Mouse (Mus musculus) neutrophil, adult 5-6 weeks (primary cell): ENCODE measurements around the gene Rnaseh1. TPM values are rescaled to one million over a fixed set of nuclear protein-coding genes. Genes with fewer than 3 reads are reported as not detected.

Source experiments
- ATAC-seq: fragments of 151-379, 151-347 bp; 2 replicates; pipeline ENCODE4 v1.8.0; 2017; ENCODE audit warnings: mild to moderate bottlenecking, moderate TSS enrichment; ENCODE audit not compliant: insufficient number of reproducible peaks, poor library complexity, low FRiP score, severe bottlenecking; ENCODE audit errors: extremely low read depth
- total RNA-seq: library from RNA; stranded (forward); fragments of 200-1000 nt; gene quantifications from 2 replicates; pipeline ENCODE4 v1.2.3, GENCODE M21; 2017

Gene Rnaseh1
- total RNA-seq: 17.7 and 18.0 TPM in 2 replicates

GRCm38 (mm10) chr12:28649141-28650110 is at the start of gene Rnaseh1:
TSS of gene Rnaseh1 (plus strand) at chr12:28649602.
- peak; percentile 94 for ATAC-seq

- ATAC-seq: no peak
These were observed 47.1 kb upstream of the Rnaseh1 start for GRCm38 (mm10) chr12:28602259-28602658.

GRCm38 (mm10) chr12:28603494-28603893 is 45.9 kb upstream of the Rnaseh1 start:
- ATAC-seq: no peak

GRCm38 (mm10) chr12:28607546-28608305 is 41.7 kb upstream of the Rnaseh1 start:
- no peak for ATAC-seq

GRCm38 (mm10) chr12:28612391-28612790 is 37.0 kb upstream of the Rnaseh1 start:
- no peak for ATAC-seq

- ATAC-seq: no peak
These were observed 35.0 kb upstream of the Rnaseh1 start for GRCm38 (mm10) chr12:28614401-28614800.

- no peak for ATAC-seq
These were observed 32.1 kb upstream of the Rnaseh1 start for GRCm38 (mm10) chr12:28617297-28617696.

GRCm38 (mm10) chr12:28621451-28622166 is 27.8 kb upstream of the Rnaseh1 start:
- ATAC-seq: no peak

- no peak for ATAC-seq
These were observed 27.3 kb upstream of the Rnaseh1 start for GRCm38 (mm10) chr12:28622167-28622532.

GRCm38 (mm10) chr12:28622641-28623040 is 26.8 kb upstream of the Rnaseh1 start:
- ATAC-seq: no peak

- no peak for ATAC-seq
These were observed 26.2 kb upstream of the Rnaseh1 start, which contains the start of gene Colec11 for GRCm38 (mm10) chr12:28623195-28623594. TSS of gene Colec11 (minus strand) at chr12:28623377.

GRCm38 (mm10) chr12:28624251-28624650 is 25.2 kb upstream of the Rnaseh1 start:
- ATAC-seq: no peak

- ATAC-seq: no peak
These were observed 24.0 kb upstream of the Rnaseh1 start for GRCm38 (mm10) chr12:28625407-28625806.

GRCm38 (mm10) chr12:28627092-28627491 is 22.3 kb upstream of the Rnaseh1 start:
- ATAC-seq: no peak

GRCm38 (mm10) chr12:28628436-28628835 is 21.0 kb upstream of the Rnaseh1 start:
- ATAC-seq: no peak

- ATAC-seq: no peak
These were observed 14.3 kb upstream of the Rnaseh1 start for GRCm38 (mm10) chr12:28635058-28635534.

GRCm38 (mm10) chr12:28635535-28636476 is 13.6 kb upstream of the Rnaseh1 start, which contains the start of gene Rps7:
TSS of gene Rps7 (minus strand) at chr12:28635953.
- peak; percentile 97 for ATAC-seq

- ATAC-seq: no peak
These were observed 12.9 kb upstream of the Rnaseh1 start for GRCm38 (mm10) chr12:28636543-28636942.
